Mouse (Mus musculus) erythroblast, embryonic 14.5 days (primary cell): Measurements from ENCODE around the gene Prkcb. TPM values are rescaled to one million over a fixed set of nuclear protein-coding genes. Genes with fewer than 3 reads are reported as not detected.

Source experiments
- H3K27me3 ChIP-seq: 2 replicates; pipeline ENCODE4 v1.6.1; 2012; ENCODE audit warnings: inconsistent platforms; ENCODE audit not compliant: control insufficient read depth
- H3K36me3 ChIP-seq: 2 replicates; pipeline ENCODE4 v1.6.1; 2012; ENCODE audit warnings: mild to moderate bottlenecking, inconsistent platforms; ENCODE audit not compliant: control insufficient read depth
- H3K4me1 ChIP-seq: 2 replicates; pipeline ENCODE4 v1.6.1; 2012; ENCODE audit warnings: inconsistent platforms; ENCODE audit not compliant: control insufficient read depth
- H3K4me3 ChIP-seq: replicated peaks from 2 replicates; pipeline ENCODE3; 2012; ENCODE audit warnings: moderate library complexity, mild to moderate bottlenecking, inconsistent platforms
- H3K9me3 ChIP-seq: 2 replicates; pipeline ENCODE4 v1.6.1; 2012; ENCODE audit warnings: low read length, inconsistent platforms, mixed read lengths; ENCODE audit not compliant: control insufficient read depth
- GATA1 ChIP-seq: IDR thresholded peaks from 2 replicates; pipeline ENCODE4 v1.6.1; 2012; ENCODE audit warnings: low read length, inconsistent platforms, mixed read lengths
- TAL1 ChIP-seq: IDR thresholded peaks from 3 replicates; pipeline ENCODE4 v1.6.1; 2012; ENCODE audit warnings: low read length, inconsistent platforms, mixed read lengths
- polyA plus RNA-seq: library from polyadenylated mRNA; stranded (reverse); fragments of >175 nt; gene quantifications from 2 replicates; pipeline ENCODE4 v1.2.3, GENCODE M21; 2012

The Prkcb gene
- polyA plus RNA-seq, 1 experiment, result not detected

DNA sequence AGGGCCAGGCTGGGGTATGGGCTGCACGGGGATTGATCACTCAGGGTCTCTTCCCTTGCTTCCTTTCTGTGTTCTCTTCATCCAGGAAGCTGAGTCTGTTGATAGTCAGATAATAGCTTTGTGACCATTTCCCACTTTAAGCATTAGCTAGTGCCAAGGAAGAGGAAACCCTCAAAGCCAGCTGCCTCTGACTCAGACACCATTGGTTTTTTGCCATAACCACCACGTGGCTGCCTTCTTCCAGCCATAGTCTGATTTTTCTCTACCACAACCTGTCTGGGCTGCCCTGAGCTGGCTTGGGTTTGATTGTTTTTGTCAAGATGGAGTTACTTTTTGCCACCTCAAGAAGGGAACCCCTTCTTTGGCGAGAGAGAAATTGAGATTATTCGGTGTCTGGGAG, 41.0 kb downstream of the Prkcb start:
- no peaks in the 10 kb centered on the region for H3K36me3 ChIP-seq
- TF ChIP-seq TAL1 (no peak), GATA1 (no peak)
- H3K4me3 ChIP-seq, result no peak overlapping the region
- H3K27me3 ChIP-seq, result no peaks in the 10 kb centered on the region
- no peaks in the 10 kb centered on the region for H3K9me3 ChIP-seq
- H3K4me1 ChIP-seq, result no peaks in the 10 kb centered on the region

DNA sequence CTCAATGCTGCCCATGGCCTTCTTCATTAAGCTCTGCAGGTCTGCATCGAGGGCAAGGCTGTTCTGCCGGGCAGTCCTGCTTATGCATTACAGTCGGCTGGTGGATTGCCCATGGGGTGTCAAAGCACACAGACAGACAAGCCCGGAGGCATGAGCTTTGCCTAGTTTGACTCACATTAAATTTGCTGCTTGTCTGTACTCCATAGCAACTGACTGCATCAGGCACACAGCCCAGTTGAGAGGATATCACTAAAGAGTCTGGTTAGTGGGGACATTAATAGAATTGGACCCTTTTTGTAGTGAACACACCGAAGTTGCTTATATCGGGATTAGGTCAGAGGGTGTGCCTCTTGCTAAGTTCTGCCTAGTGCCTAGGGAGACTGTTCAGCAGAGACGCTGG, 45.1 kb downstream of the Prkcb start:
- TF ChIP-seq GATA1, result no peak
- TF ChIP-seq TAL1, result no peak
- H3K4me3 ChIP-seq, result no peak overlapping the region
- no peaks in the 10 kb centered on the region for H3K36me3 ChIP-seq
- no peaks in the 10 kb centered on the region for H3K4me1 ChIP-seq
- H3K9me3 ChIP-seq, result no peaks in the 10 kb centered on the region
- H3K27me3 ChIP-seq, result no peaks in the 10 kb centered on the region

DNA sequence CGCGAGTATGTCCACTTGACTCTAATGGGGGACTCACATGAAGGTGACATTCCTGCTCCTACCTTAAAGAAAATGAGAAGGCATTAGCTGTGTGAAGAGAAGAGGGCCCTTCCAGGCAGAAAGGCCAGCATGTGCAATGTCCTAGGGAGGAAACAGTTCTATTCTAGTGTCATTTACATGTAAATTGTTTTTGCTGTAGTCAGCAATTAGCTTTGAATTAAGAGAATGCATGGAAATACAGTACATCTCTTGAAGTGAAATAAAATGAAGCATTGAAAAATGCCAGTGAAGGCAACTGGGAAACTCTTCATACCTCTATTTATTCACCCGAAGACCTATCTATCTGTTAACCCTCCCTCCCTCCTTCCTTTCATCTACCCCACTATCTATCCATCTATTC, 48.8 kb downstream of the Prkcb start:
- no peaks in the 10 kb centered on the region for H3K27me3 ChIP-seq
- no peaks in the 10 kb centered on the region for H3K36me3 ChIP-seq
- no peaks in the 10 kb centered on the region for H3K9me3 ChIP-seq
- H3K4me1 ChIP-seq, result no peaks in the 10 kb centered on the region
- no peak overlapping the region for H3K4me3 ChIP-seq
- no peak for TF ChIP-seq GATA1
- TF ChIP-seq TAL1, result no peak

DNA sequence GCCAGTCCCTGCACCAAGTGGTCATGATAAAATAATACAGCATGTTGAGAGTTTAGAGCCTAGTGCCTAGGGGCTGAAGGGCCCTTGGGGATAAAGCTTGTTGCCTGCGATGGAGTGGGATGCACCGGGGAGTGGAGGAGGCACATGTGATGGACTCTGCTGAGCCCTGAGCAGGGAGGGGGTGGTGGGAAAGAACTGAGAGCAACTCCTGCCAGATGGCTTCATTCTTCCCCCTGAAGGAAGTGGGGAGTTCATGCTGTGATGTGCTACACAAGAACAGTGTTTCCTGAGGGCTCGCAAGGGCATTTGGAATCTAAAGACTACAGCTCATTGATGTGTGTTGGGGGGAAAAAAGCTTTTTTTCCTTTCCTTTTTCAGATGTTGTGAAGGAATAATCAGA, 49.5 kb downstream of the Prkcb start:
- Histone ChIP-seq H3K27me3 (no peaks in the 10 kb centered on the region), H3K36me3 (no peaks in the 10 kb centered on the region), H3K4me1 (no peaks in the 10 kb centered on the region), H3K4me3 (no peak overlapping the region), H3K9me3 (no peaks in the 10 kb centered on the region)
- TF ChIP-seq TAL1, result no peak
- no peak for TF ChIP-seq GATA1

DNA sequence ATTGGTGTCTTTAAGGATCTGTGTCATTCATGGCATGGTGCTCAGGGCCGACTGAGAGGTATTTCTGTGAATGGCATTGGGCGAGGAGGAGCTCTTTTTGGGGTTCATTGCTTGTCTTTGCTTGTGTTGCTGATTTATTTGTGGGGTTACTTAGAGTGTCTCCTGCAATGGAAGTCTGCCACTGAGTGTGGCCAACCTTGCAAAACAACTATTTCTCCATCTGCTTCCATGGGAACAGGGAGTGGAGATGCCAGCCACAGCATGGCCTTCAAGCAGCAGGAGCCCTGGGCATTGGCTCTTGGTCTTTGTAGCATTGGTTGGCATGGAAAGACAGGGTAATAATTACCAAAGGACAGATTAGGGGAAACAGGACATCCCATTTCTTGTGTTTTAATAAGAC, 50.9 kb downstream of the Prkcb start:
- no peak for TF ChIP-seq GATA1
- TF ChIP-seq TAL1, result no peak
- Histone ChIP-seq H3K27me3 (no peaks in the 10 kb centered on the region), H3K4me1 (no peaks in the 10 kb centered on the region), H3K36me3 (no peaks in the 10 kb centered on the region), H3K4me3 (no peak overlapping the region), H3K9me3 (no peaks in the 10 kb centered on the region)

DNA sequence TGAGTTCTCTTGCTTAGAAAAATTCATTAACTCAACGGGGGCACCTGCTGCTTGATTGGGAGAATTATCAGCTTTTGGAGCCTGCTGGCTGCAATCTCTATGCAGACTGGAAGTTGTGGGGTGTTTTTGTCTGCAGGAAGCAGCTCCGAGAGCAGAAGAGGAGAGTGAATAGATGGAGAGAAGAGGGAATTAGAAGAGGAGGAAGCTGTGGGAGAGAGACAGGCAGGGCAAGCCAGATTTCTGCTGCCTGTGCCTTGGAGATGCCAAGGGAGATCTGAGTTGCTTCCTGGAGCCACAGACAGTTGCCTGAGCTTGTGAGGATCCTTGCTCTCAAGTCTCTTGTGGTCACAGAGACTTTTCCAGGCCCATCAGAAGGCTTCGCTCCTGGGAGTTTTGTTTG, 53.3 kb downstream of the Prkcb start:
- Histone ChIP-seq H3K27me3 (no peaks in the 10 kb centered on the region), H3K36me3 (no peaks in the 10 kb centered on the region)
- TF ChIP-seq TAL1 (no peak), GATA1 (no peak)

DNA sequence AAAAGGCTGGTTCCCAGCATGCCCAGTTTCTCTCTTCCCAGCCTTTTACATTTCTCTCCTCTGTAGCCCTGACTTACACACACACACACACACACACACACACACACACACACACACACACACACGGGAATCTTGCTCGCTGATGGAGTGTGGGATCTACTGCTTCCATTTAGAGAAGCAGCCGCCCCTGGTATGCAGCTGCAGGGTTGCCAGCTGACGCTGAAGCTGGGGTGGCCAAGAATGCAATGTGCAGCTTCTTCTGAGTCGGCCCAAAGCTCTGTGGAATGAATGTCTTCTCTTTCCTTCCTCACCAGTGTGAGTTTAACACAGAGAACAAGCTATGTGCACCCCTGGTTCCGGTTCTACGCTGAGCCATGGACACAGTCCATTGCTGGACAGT, 56.1 kb downstream of the Prkcb start:
- Histone ChIP-seq H3K4me3 (no peak overlapping the region), H3K36me3 (no peaks in the 10 kb centered on the region), H3K9me3 (no peaks in the 10 kb centered on the region), H3K4me1 (no peaks in the 10 kb centered on the region), H3K27me3 (no peaks in the 10 kb centered on the region)
- TF ChIP-seq TAL1 (no peak), GATA1 (no peak)

More for the DNA sequence above, 53.3 kb downstream of the Prkcb start:
- Histone ChIP-seq H3K9me3 (no peaks in the 10 kb centered on the region), H3K4me3 (no peak overlapping the region), H3K4me1 (no peaks in the 10 kb centered on the region)

DNA sequence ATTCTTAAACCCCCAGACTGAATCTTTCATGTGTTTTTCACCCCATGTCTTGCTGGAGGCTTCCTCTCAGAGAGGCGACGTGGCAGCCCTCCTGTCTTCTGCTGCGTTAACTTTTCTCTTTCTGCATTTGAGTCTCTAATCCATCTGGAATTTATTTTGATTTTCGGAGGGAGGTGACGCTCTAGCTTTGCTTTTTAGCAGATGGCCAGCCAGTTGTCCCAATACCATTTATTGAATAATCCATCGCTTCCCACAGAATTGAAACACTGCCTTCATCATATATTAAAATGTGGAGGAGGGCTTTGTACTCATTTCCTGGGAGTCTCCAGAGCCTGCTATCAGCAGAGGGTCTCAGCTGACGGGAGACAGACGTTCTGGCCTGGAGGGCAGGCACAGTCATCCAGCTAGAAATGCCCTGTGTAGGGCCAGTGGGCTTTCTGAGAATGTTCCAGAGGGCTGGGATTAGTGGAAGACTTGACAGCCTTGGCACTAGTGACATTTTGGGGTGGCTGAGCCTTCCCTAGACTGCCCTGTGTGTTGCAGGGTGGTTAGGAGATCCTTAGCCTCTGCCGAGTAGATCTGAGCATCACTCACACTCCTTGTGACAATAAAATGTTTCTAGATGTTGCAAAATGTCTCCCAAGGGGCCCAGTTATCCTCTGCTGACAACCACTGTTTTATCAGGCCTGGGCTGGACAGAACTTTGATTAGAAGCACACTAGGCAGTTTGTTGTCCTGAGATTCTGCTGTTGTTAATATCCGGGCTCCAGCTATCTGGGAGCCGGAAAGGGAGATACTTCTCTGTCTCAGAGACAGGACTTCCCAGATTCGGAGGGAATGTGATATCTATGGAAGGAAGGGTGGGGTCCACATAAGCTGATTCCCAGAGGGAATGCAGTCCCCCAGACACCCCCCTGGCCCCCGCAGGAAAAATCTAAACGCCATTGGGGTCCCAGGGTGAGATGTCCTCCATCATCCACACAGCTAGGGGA, 58.0 kb downstream of the Prkcb start:
- TF ChIP-seq TAL1 (no peak), GATA1 (no peak)
- no peaks in the 10 kb centered on the region for H3K9me3 ChIP-seq

DNA sequence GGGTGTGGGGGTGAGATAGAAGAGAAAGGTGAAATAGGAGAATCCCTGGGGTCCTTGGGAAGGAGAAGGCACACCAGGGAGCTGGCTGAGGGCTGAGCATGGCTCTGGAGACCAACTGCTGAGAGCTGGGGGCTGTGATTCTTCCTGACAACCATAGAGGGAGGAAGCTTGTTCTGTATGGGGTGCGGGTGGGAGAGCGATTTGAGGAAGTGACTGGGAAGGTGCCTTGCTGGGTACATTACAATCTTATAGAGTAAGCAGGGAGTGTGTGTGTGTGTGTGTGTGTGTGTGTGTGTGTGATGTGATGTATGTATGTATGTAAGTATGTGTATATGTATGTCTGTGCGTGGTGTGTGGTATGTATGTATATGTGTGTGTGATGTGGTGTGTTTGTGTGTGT, 58.9 kb downstream of the Prkcb start:
- no peaks in the 10 kb centered on the region for H3K4me1 ChIP-seq
- H3K9me3 ChIP-seq, result no peaks in the 10 kb centered on the region
- TF ChIP-seq TAL1, result no peak
- no peak for TF ChIP-seq GATA1
- no peak overlapping the region for H3K4me3 ChIP-seq
- H3K27me3 ChIP-seq, result no peaks in the 10 kb centered on the region
- H3K36me3 ChIP-seq, result no peaks in the 10 kb centered on the region

More for the DNA sequence above, 58.0 kb downstream of the Prkcb start:
- Histone ChIP-seq H3K4me3 (no peak overlapping the region), H3K36me3 (no peaks in the 10 kb centered on the region), H3K27me3 (no peaks in the 10 kb centered on the region), H3K4me1 (no peaks in the 10 kb centered on the region)
